Mouse (Mus musculus) midbrain, embryonic 13.5 days (tissue): ENCODE measurements around the gene Ipo9. TPM values are rescaled to one million over a fixed set of nuclear protein-coding genes. Genes with fewer than 3 reads are reported as not detected.
"Not testable (repeated sequence)": the region's sequence is repeated elsewhere in the genome, so short reads cannot be mapped to it uniquely, and the experiment has no call there.

Experiments used
- ATAC-seq: fragments of 200-750 bp; cut with Nextera tagmentation; 2 replicates; pipeline ENCODE4 v1.8.0; 2017; ENCODE audit warnings: mild to moderate bottlenecking, moderate TSS enrichment, moderate library complexity
- H3K27ac ChIP-seq: fragments of 300-500 bp; sonication (generic); 2 replicates; pipeline ENCODE4 v1.5.1; 2015; ENCODE audit warnings: inconsistent platforms, mild to moderate bottlenecking, moderate library complexity
- H3K27me3 ChIP-seq: fragments of 300-500 bp; sonication (generic); 2 replicates; pipeline ENCODE4 v1.6.1; 2015; ENCODE audit warnings: mild to moderate bottlenecking, inconsistent platforms
- H3K36me3 ChIP-seq: fragments of 300-500 bp; sonication (generic); 2 replicates; pipeline ENCODE4 v1.6.1; 2015; ENCODE audit warnings: mild to moderate bottlenecking, inconsistent platforms
- H3K4me1 ChIP-seq: fragments of 300-500 bp; sonication (generic); replicated peaks from 2 replicates; pipeline ENCODE4 v1.6.1; 2015; ENCODE audit warnings: inconsistent platforms
- H3K4me2 ChIP-seq: fragments of 300-500 bp; sonication (generic); replicated peaks from 2 replicates; pipeline ENCODE4 v1.6.1; 2015; ENCODE audit warnings: moderate library complexity, mild to moderate bottlenecking, inconsistent platforms
- H3K4me3 ChIP-seq: fragments of 300-500 bp; sonication (generic); replicated peaks from 2 replicates; pipeline ENCODE4 v1.5.1; 2015; ENCODE audit warnings: mild to moderate bottlenecking, inconsistent platforms
- H3K9ac ChIP-seq: fragments of 300-500 bp; sonication (generic); replicated peaks from 2 replicates; pipeline ENCODE4 v1.6.1; 2015; ENCODE audit warnings: mild to moderate bottlenecking, inconsistent platforms
- H3K9me3 ChIP-seq: fragments of 300-500 bp; sonication (generic); 2 replicates; pipeline ENCODE4 v1.6.1; 2016; ENCODE audit warnings: mild to moderate bottlenecking, inconsistent platforms
- WGBS: fragments of 180-500 bp; shearing (Covaris S2); methylation state at CpG from one replicate; pipeline ENCODE4 v1.1.7; 2015; 5-methylcytosine and 5-hydroxymethylcytosine counted together
- polyA plus RNA-seq: library from polyadenylated mRNA; unstranded; fragments of >200 nt; fragmentation: Nextera tagmentation; extraction: Ambion mirVana; gene quantifications from 2 replicates; pipeline ENCODE4 v1.2.1, GENCODE M21; 2015

Ipo9 gene
- polyA plus RNA-seq, 1 experiment from 2014 or later = 136 TPM

DNA sequence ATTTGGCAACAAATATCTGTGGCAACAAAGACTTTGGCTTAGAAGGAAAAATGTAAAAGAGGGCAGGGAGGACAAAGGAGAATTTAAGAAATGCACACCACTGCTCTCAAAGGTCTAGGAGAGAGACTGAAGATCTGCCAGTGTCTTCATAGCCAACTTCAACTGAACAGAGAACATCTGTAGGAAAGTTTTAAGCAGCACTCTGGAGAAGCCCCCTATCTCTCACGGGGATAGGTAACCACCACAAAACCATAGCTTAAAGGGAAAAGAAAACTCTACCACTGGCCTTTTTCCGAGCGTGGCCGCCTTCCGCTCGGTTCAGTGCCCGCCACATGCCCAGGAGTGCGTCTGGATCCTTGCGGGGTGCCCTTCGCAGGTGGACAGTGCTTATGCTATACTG is 3.7 kb downstream of the Ipo9 start:
- Histone ChIP-seq H3K9me3 (no peaks in the 10 kb centered on the region), H3K4me1 (peaks cover 44% of the 10 kb centered on the region), H3K4me2 (no peak overlapping the region), H3K27me3 (no peaks in the 10 kb centered on the region), H3K4me3 (no peak overlapping the region), H3K9ac (no peak overlapping the region), H3K27ac (no peak overlapping the region), H3K36me3 (peaks cover 39% of the 10 kb centered on the region)
- no peak for ATAC-seq
- WGBS = 93% methylated on average over 10 of the region's 10 CpGs

DNA sequence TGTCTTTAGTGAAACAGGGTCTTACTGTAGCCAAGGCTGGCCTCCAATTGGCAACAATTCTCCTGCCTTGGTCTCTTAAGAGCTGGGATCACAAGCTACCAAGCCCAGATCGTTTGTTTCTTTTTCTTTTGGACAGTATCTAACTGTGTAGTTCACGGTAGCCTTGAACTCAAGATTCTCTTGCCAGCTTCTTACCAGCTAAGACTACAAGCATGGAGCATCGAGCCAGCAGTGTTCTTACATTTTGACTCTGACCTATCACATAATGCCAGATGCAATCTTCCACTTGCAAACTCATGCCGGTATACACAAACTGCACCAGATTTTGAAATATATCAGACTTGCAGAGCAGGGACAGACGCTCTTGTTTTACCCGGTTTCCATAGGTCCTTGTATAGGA is 7.5 kb downstream of the Ipo9 start:
- Histone ChIP-seq H3K4me2 (no peak overlapping the region), H3K27me3 (no peaks in the 10 kb centered on the region), H3K4me3 (no peak overlapping the region), H3K9ac (no peak overlapping the region), H3K4me1 (peaks cover 17% of the 10 kb centered on the region), H3K36me3 (peaks cover 64% of the 10 kb centered on the region), H3K9me3 (no peaks in the 10 kb centered on the region), H3K27ac (no peak overlapping the region)
- 94% methylated on average over 6 of the region's 6 CpGs for WGBS
- no peak for ATAC-seq

DNA sequence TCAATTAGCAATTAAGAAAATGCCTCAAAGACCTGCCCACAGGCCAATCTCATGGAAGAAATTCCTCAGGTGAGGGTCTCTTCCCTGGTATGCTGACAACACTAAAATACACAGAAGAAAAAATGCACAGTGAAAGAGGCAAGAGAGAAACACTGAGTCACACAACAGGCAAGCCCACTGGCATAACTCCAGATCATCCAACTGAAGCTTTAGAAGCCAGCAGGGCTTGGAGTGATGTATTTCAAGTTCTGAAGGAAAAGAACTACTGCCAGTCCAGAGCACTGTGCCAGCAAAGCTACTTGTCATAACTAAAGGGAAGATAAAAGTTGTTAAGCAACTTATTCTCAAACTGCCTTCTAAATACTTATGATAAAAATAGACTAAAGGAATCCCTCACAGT is 16.3 kb downstream of the Ipo9 start:
- Histone ChIP-seq H3K36me3 (peaks cover 88% of the 10 kb centered on the region), H3K4me2 (no peak overlapping the region), H3K27me3 (no peaks in the 10 kb centered on the region), H3K9ac (no peak overlapping the region), H3K9me3 (no peaks in the 10 kb centered on the region), H3K27ac (no peak overlapping the region), H3K4me3 (no peak overlapping the region), H3K4me1 (no peaks in the 10 kb centered on the region)
- ATAC-seq = no peak

DNA sequence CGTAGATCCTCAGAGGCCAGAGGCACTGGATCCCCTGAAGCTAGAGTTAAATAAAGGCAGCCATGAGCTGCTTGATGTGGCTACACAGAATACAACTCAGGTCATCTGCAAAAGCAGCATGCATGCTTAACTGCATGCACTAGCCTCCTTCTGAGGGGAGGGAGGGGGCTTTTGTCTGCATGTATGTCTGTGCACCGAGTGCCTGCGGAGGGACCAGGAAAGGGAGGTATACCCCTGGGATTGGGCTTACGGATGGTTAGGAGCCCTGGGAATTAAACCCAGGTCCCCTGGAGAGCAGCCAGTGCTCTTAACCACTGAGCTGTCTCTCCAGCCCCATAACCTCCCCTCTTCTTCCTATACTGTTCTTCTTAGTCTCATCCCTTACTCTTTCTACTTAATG is 18.2 kb downstream of the Ipo9 start:
- H3K27ac ChIP-seq = no peak overlapping the region
- ATAC-seq = no peak
- H3K27me3 ChIP-seq = no peaks in the 10 kb centered on the region

DNA sequence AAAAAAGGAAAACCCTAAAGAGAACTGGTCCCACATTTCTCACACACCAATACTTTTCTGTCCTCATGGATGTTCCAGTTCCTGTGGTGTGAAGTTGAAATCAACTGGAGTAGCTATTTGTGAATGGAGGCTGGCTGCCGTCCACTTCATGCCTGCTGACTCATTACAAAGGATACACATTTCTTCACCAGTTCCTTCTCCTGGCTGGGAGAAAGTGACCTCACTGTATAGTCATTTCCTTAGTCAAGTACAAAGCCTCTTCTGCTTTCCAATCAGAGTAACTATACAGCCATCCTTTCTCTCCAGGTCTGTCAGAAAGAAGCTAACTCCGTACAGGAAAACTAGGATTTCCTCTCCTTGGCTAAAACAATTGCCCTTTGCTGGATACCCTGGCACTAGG is 19.3 kb downstream of the Ipo9 start:
- Histone ChIP-seq H3K9ac (no peak overlapping the region), H3K27me3 (no peaks in the 10 kb centered on the region), H3K36me3 (peaks cover 85% of the 10 kb centered on the region), H3K9me3 (no peaks in the 10 kb centered on the region), H3K4me3 (no peak overlapping the region), H3K4me2 (no peak overlapping the region), H3K27ac (no peak overlapping the region), H3K4me1 (no peaks in the 10 kb centered on the region)
- ATAC-seq = no peak
- whole genome bisulfite sequencing = 80% methylated on average over 2 of the region's 2 CpGs

More for the DNA sequence above, 18.2 kb downstream of the Ipo9 start:
- Histone ChIP-seq H3K9ac (no peak overlapping the region), H3K36me3 (peaks cover 87% of the 10 kb centered on the region), H3K4me1 (no peaks in the 10 kb centered on the region), H3K9me3 (no peaks in the 10 kb centered on the region), H3K4me3 (no peak overlapping the region), H3K4me2 (no peak overlapping the region)
- WGBS = 93% methylated on average over 4 of the region's 4 CpGs

DNA sequence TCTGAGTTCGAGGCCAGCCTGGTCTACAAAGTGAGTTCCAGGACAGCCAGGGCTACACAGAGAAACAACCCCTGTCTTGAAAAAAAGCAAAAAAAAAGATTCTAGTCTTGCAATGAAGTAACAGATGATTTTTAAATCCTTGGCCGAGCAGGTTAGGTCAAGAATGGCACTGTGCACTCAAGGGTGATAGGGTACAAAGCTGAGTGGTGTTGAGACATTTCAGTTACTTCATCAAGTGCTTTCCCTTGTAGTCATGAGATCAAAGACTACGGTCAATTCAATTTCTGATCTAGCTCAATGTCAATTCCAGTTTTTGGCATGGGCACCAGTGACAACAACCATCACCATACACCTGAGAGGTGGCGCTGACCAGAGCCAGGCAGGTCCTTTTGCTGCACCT is 21.3 kb downstream of the Ipo9 start:
- no peaks in the 10 kb centered on the region for H3K9me3 ChIP-seq
- no peaks in the 10 kb centered on the region for H3K27me3 ChIP-seq
- ATAC-seq = no peak
- H3K4me1 ChIP-seq = no peaks in the 10 kb centered on the region
- peaks cover 86% of the 10 kb centered on the region for H3K36me3 ChIP-seq
- H3K9ac ChIP-seq = no peak overlapping the region
- no peak overlapping the region for H3K27ac ChIP-seq
- no peak overlapping the region for H3K4me2 ChIP-seq
- no peak overlapping the region for H3K4me3 ChIP-seq
- 97% methylated on average over 4 of the region's 4 CpGs for WGBS

DNA sequence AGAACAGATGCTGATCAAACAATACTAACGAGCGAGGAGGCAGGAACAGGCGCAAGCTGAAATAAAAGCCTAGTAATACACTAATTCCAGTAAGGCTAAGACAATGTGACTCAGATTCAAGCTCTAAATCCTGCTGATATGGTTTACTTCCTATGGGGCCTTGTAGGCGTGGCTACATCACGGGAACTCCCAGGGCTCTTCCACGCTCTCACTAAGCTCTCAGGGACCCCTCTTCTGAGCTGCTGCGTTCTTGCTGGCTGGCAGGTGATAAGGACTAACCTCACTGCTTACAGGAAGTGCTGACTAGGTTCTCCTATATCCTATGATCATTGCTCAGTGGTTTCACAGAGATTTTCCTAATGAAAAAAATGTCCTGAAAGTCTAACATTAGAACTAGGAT is 24.9 kb downstream of the Ipo9 start:
- H3K27ac ChIP-seq = no peak overlapping the region
- no peaks in the 10 kb centered on the region for H3K4me1 ChIP-seq
- 0 out of 2 replicates have a peak overlapping the region, but pooled peaks have one; percentile 1 for H3K9ac ChIP-seq
- WGBS = 87% methylated on average over 7 of the region's 7 CpGs
- no peaks in the 10 kb centered on the region for H3K9me3 ChIP-seq
- H3K36me3 ChIP-seq = peaks cover 91% of the 10 kb centered on the region
- no peak overlapping the region for H3K4me2 ChIP-seq
- no peak for ATAC-seq
- no peak overlapping the region for H3K4me3 ChIP-seq
- no peaks in the 10 kb centered on the region for H3K27me3 ChIP-seq

DNA sequence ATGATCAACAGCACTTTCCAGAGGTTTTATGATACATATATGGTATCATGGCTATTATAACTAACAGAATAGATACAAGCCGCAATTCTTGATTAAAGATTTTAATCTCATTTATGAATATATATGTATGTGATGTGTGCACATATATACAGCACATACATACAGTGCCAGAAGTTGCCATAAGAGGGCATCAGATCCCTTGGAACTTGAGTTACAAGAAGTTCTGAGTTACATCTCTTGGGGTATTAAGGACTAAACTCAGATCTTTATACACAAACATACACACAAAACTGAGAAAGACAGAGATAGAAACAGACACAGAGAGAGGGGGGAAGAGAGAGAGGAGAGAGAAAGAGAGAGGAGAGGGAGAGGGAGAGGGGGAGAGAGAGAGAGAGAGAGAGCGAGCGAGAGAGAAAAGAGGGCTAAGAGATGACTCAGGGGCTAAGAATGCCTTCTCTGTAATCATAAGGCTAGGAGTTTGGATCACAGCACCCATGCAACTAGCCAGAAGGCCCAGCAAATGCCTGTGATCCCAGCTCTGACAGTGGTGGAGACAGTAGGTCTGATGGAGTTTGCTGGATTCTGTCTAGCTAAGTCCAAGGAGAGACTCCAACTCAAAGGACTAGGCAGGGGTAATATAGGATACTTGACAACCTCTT is 28.7 kb downstream of the Ipo9 start:
- 87% methylated on average over 3 of the region's 3 CpGs for WGBS
- Histone ChIP-seq H3K36me3 (peaks cover 87% of the 10 kb centered on the region), H3K9me3 (no peaks in the 10 kb centered on the region), H3K4me3 (no peak overlapping the region), H3K4me2 (no peak overlapping the region), H3K27me3 (no peaks in the 10 kb centered on the region), H3K4me1 (no peaks in the 10 kb centered on the region), H3K9ac (no peak overlapping the region), H3K27ac (no peak overlapping the region)
- ATAC-seq = no peak

DNA sequence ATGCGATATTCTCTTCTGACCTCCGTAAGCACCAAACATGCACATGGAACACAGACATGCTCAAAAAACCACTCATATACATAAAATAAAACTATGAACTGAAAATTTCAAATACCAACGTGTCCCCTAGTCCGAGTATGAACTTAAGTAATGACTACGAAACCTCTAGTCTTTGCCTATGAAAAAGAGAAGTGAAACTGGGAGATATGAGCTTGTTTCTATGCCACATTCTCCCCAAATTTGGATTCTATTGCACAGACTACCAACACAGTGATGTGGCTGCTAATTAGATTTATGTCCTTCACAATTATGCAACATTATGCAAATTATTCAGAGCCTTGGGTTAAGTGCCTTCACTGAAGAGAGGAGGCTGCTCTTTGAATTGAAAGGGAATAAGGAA is 30.8 kb downstream of the Ipo9 start:
- ATAC-seq = no peak
- H3K27me3 ChIP-seq = no peaks in the 10 kb centered on the region
- H3K4me3 ChIP-seq = no peak overlapping the region
- no peak overlapping the region for H3K4me2 ChIP-seq
- H3K36me3 ChIP-seq = peaks cover 83% of the 10 kb centered on the region
- H3K27ac ChIP-seq = no peak overlapping the region
- no peaks in the 10 kb centered on the region for H3K4me1 ChIP-seq
- H3K9me3 ChIP-seq = no peaks in the 10 kb centered on the region
- WGBS = 99% methylated on average over 5 of the region's 5 CpGs
- H3K9ac ChIP-seq = no peak overlapping the region

DNA sequence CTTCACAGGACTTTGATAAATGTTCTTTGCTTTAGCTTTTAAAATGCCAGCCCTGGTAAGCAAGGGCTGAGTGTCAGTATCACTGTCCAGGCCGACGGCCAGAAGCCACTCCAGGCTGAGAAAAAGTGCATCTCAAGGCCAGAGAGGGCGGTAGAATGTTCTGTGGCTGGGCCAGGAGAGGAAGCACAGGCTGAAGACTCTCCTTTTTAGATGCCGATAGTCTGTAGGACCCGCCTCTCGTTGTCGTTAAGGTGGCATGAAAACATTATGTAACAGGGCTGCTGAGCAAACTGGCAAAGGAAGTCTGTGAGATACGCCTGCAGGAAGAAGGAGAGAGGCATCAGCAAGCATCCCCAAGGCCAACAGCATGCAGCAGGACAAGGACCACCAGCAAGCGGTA is 45.1 kb downstream of the Ipo9 start:
- Histone ChIP-seq H3K4me1 (no peaks in the 10 kb centered on the region), H3K9ac (no peak overlapping the region), H3K27ac (no peak overlapping the region), H3K4me3 (no peak overlapping the region), H3K9me3 (no peaks in the 10 kb centered on the region), H3K4me2 (no peak overlapping the region), H3K36me3 (peaks cover 84% of the 10 kb centered on the region), H3K27me3 (no peaks in the 10 kb centered on the region)
- WGBS = 92% methylated on average over 9 of the region's 9 CpGs
- ATAC-seq = no peak

DNA sequence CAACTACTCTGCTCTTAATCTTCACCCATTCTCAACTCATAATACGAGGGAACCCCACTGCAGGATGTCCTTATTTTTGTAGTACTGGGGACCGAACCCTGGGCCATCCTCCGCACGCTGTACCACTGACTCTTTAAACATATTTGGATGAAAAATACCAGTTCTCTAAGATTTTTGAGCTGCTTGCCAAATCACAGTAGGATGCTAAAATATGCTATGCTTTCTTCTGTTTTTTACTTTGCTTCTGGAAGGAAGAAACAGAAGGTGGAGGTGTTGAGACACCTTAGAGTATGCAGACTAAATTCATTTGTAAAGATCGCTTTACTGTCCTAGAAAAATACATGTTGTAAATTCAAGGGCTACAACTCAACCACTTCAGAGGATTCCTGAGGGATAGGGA is 46.1 kb downstream of the Ipo9 start:
- no peaks in the 10 kb centered on the region for H3K4me1 ChIP-seq
- no peak overlapping the region for H3K4me2 ChIP-seq
- H3K9me3 ChIP-seq = no peaks in the 10 kb centered on the region
- WGBS = 97% methylated on average over 5 of the region's 5 CpGs
- no peak overlapping the region for H3K9ac ChIP-seq
- no peak overlapping the region for H3K4me3 ChIP-seq
- no peak for ATAC-seq
- peaks cover 75% of the 10 kb centered on the region for H3K36me3 ChIP-seq
- H3K27ac ChIP-seq = no peak overlapping the region
- H3K27me3 ChIP-seq = no peaks in the 10 kb centered on the region

DNA sequence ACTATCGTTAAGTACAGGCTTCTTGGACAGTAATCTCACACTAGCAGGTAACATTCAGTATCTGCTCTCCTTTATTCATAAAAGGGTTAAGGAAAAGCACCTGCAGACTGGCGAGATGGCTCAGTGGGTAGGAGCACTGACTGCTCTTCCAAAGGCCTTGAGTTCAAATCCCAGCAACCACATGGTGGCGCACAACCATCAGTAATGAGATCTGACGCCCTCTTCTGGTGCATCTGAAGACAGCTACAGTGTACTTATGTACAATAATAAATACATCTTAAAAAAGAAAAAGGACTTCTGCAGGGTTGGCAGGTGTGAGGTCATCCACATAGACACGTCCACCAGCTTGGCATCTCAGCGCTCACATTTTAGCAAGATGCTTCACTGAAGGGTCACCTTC is 48.7 kb downstream of the Ipo9 start:
- peaks cover 49% of the 10 kb centered on the region for H3K36me3 ChIP-seq
- H3K9ac ChIP-seq, H3K27ac ChIP-seq, H3K27me3 ChIP-seq, H3K9me3 ChIP-seq, H3K4me1 ChIP-seq, ATAC-seq, H3K4me3 ChIP-seq, H3K4me2 ChIP-seq: not testable (repeated sequence)
- WGBS = 67% methylated on average over 6 of the region's 6 CpGs
